Mouse (Mus musculus) midbrain, embryonic 14.5 days (tissue): ENCODE data around the gene Khdc1c. TPM values are rescaled to one million over a fixed set of nuclear protein-coding genes. Genes with fewer than 3 reads are reported as not detected.
"Not testable (repeated sequence)": the region's sequence is repeated elsewhere in the genome, so short reads cannot be mapped to it uniquely, and the experiment has no call there.

Source experiments
- ATAC-seq: fragments of 200-750 bp; cut with Nextera tagmentation; 2 replicates; pipeline ENCODE4 v1.8.0; 2017; ENCODE audit warnings: moderate number of reproducible peaks, moderate library complexity; ENCODE audit not compliant: low FRiP score, low TSS enrichment
- DNase-seq: peaks from one replicate; pipeline ENCODE4 v3.0.0-alpha.2; 2015
- H3K27ac ChIP-seq: fragments of 300-500 bp; sonication (generic); replicated peaks from 2 replicates; pipeline ENCODE4 v1.5.1; 2014; ENCODE audit warnings: mild to moderate bottlenecking, low read depth, low read length, moderate library complexity
- H3K27me3 ChIP-seq: fragments of 300-500 bp; sonication (generic); 2 replicates; pipeline ENCODE4 v1.6.1; 2014; ENCODE audit warnings: low read length, control low read depth, mixed read lengths; ENCODE audit not compliant: control insufficient read depth, insufficient read depth
- H3K36me3 ChIP-seq: fragments of 300-500 bp; sonication (generic); 2 replicates; pipeline ENCODE4 v1.6.1; 2014; ENCODE audit warnings: low read length, control low read depth; ENCODE audit not compliant: control insufficient read depth, insufficient read depth
- H3K4me1 ChIP-seq: fragments of 300-500 bp; sonication (generic); 2 replicates; pipeline ENCODE4 v1.6.1; 2014; ENCODE audit warnings: mild to moderate bottlenecking, antibody characterized with exemption, low read length, control low read depth; ENCODE audit not compliant: control insufficient read depth, insufficient read depth
- H3K4me2 ChIP-seq: fragments of 300-500 bp; sonication (generic); 2 replicates; pipeline ENCODE4 v1.6.1; 2014; ENCODE audit warnings: mild to moderate bottlenecking, low read length, moderate library complexity
- H3K4me3 ChIP-seq: fragments of 300-500 bp; sonication (generic); replicated peaks from 2 replicates; pipeline ENCODE4 v1.5.1; 2014; ENCODE audit warnings: low read depth, low read length
- H3K9ac ChIP-seq: fragments of 300-500 bp; sonication (generic); replicated peaks from 2 replicates; pipeline ENCODE4 v1.6.1; 2014; ENCODE audit warnings: mild to moderate bottlenecking, low read length, moderate library complexity
- H3K9me3 ChIP-seq: fragments of 300-500 bp; sonication (generic); 2 replicates; pipeline ENCODE4 v1.6.1; 2016; ENCODE audit warnings: low read length, control low read depth, mixed read lengths; ENCODE audit not compliant: control insufficient read depth
- WGBS: fragments of 180-500 bp; shearing (Covaris S2); extraction: QIAGEN DNeasy Blood & Tissue Kit; methylation state at CpG from one replicate; pipeline ENCODE4 v1.1.7; 2014; 5-methylcytosine and 5-hydroxymethylcytosine counted together
- polyA plus RNA-seq: library from polyadenylated mRNA; unstranded; fragments of >200 nt; fragmentation: Nextera tagmentation; extraction: Ambion mirVana; gene quantifications from 2 replicates; pipeline ENCODE4 v1.2.1, GENCODE M21; 2014

The Khdc1c gene
- polyA plus RNA-seq, result not detected in 2 replicates

GRCm38 (mm10) chr1:21368031-21368430 is at the start of gene Khdc1c:
Khdc1c (plus strand) TSS chr1:21368331.
- not testable (repeated sequence) for H3K36me3 ChIP-seq, DNase-seq, H3K9me3 ChIP-seq, H3K27ac ChIP-seq, H3K4me1 ChIP-seq, H3K4me2 ChIP-seq, ATAC-seq, H3K4me3 ChIP-seq, H3K9ac ChIP-seq, H3K27me3 ChIP-seq
- WGBS, result 74% methylated on average over 1 of the region's 1 CpGs

GRCm38 (mm10) chr1:21320271-21320670 is 47.9 kb upstream of the Khdc1c start:
- H3K27ac ChIP-seq, H3K9me3 ChIP-seq, DNase-seq, H3K27me3 ChIP-seq, ATAC-seq, H3K4me2 ChIP-seq, H3K9ac ChIP-seq, H3K4me1 ChIP-seq, H3K36me3 ChIP-seq, H3K4me3 ChIP-seq: not testable (repeated sequence)
- 88% methylated on average over 5 of the region's 5 CpGs for WGBS

DNA sequence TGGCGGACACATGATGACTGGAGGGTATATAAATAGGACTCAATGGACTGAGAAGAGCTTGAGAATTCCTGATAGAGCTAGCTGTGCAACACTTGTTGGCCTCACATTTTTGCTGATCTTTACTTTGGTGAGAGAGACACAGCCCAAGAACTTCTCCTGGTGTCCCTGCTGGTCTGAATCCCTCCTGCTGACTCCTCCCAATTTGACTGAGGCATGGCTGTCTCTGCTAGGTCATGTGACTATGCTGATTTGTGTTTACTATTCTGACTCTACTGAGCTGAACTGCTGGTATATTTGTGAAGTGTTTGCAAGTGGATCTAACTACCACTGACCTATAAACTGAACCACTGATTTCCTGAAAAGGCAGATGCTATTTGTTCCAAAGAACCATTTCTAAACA is 46.5 kb upstream of the Khdc1c start:
- Histone ChIP-seq H3K9ac (no peak overlapping the region), H3K9me3 (no peaks in the 10 kb centered on the region), H3K27me3 (no peaks in the 10 kb centered on the region), H3K4me1 (no peaks in the 10 kb centered on the region), H3K4me2 (no peak overlapping the region), H3K4me3 (no peak overlapping the region), H3K27ac (no peak overlapping the region), H3K36me3 (no peaks in the 10 kb centered on the region)
- WGBS, result 94% methylated on average over 1 of the region's 1 CpGs
- no peak for DNase-seq
- no peak for ATAC-seq

DNA sequence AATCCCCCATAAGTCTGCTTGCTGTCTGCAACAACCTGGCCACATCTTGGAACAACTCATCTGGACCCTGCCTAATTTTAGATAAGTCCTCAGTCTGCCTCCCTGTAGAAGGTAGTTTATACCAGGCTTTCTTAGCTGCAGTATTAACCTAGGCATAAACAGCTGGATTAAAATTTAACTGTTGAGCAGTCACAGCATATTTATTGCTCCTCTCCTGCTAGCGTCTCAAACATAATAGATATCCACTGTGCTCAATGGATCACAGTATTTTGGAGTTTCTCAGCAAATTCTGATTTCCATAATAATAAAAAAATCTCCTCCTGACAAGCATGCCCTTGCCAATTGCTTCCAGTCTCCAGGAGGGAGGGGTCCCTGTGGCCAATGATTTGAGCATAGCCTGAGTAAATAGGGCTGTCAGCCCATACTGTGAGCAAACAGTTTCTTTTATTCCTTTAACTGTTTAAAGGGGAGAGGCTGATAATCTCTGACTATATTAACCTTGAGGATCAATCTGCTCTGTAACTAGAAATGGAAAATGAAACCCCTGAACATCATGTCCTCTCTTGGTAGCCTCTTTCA is 44.0 kb upstream of the Khdc1c start:
- H3K36me3 ChIP-seq, result no peaks in the 10 kb centered on the region
- DNase-seq (peak; percentile 25), ATAC-seq (peak; percentile 65; the same call in 1 of the 2 replicates)
- no peak overlapping the region for H3K4me3 ChIP-seq
- H3K27ac ChIP-seq, result no peak overlapping the region
- no peaks in the 10 kb centered on the region for H3K27me3 ChIP-seq
- H3K4me1 ChIP-seq, result no peaks in the 10 kb centered on the region
- no peak overlapping the region for H3K9ac ChIP-seq
- H3K9me3 ChIP-seq, result no peaks in the 10 kb centered on the region
- H3K4me2 ChIP-seq, result no peak overlapping the region
- 5% methylated on average over 1 of the region's 1 CpGs for WGBS

- Histone ChIP-seq H3K4me2 (no peak overlapping the region), H3K9ac (no peak overlapping the region), H3K36me3 (no peaks in the 10 kb centered on the region), H3K27me3 (no peaks in the 10 kb centered on the region), H3K27ac (no peak overlapping the region), H3K9me3 (no peaks in the 10 kb centered on the region), H3K4me3 (no peak overlapping the region), H3K4me1 (no peaks in the 10 kb centered on the region)
- DNase-seq (no peak), ATAC-seq (no peak)
- WGBS, result 78% methylated on average over 1 of the region's 1 CpGs
These were observed 43.5 kb upstream of the Khdc1c start for GRCm38 (mm10) chr1:21324633-21325032.

DNA sequence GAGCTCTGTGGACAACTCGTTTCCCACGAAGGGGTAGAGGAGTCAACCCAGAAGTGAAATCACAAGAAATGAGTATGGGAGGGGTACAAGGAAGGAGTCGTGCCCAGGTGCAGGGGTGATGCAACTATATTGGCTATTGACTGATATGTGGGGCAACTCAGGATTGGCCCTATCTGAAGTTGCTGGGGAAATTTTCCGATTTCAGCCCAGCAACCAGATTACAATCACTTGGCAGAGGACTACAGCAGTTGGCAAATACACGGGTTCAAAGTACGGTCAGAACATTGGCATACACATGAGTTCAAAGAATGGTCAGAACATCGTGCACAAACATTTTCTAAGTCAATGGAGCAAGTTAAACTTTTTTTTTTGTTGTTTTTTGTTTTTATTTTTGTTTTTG is 41.4 kb upstream of the Khdc1c start:
- Histone ChIP-seq H3K4me2 (no peak overlapping the region), H3K27me3 (no peaks in the 10 kb centered on the region), H3K27ac (no peak overlapping the region), H3K36me3 (no peaks in the 10 kb centered on the region), H3K4me1 (no peaks in the 10 kb centered on the region), H3K9me3 (no peaks in the 10 kb centered on the region), H3K9ac (no peak overlapping the region), H3K4me3 (no peak overlapping the region)
- no peak for DNase-seq
- ATAC-seq, result no peak
- WGBS, result 94% methylated on average over 7 of the region's 7 CpGs

GRCm38 (mm10) chr1:21331161-21331560 is 37.0 kb upstream of the Khdc1c start:
- DNase-seq, H3K36me3 ChIP-seq: not testable (repeated sequence)

GRCm38 (mm10) chr1:21333222-21333973 is 34.7 kb upstream of the Khdc1c start:
- Histone ChIP-seq H3K4me2 (no peak overlapping the region), H3K27me3 (no peaks in the 10 kb centered on the region), H3K27ac (no peak overlapping the region), H3K36me3 (no peaks in the 10 kb centered on the region), H3K9me3 (no peaks in the 10 kb centered on the region), H3K4me3 (no peak overlapping the region), H3K4me1 (no peaks in the 10 kb centered on the region), H3K9ac (no peak overlapping the region)
- WGBS, result 89% methylated on average over 16 of the region's 16 CpGs
- no peak for DNase-seq
- ATAC-seq, result no peak

More at GRCm38 (mm10) chr1:21331161-21331560, 37.0 kb upstream of the Khdc1c start:
- not testable (repeated sequence) for H3K27ac ChIP-seq, H3K27me3 ChIP-seq, H3K4me1 ChIP-seq, H3K4me2 ChIP-seq, H3K9ac ChIP-seq, H3K4me3 ChIP-seq, H3K9me3 ChIP-seq, ATAC-seq

GRCm38 (mm10) chr1:21335836-21336235 is 32.3 kb upstream of the Khdc1c start:
- DNase-seq (no peak), ATAC-seq (no peak)
- Histone ChIP-seq H3K9ac (no peak overlapping the region), H3K9me3 (no peaks in the 10 kb centered on the region), H3K36me3 (no peaks in the 10 kb centered on the region), H3K4me3 (no peak overlapping the region), H3K27me3 (no peaks in the 10 kb centered on the region), H3K27ac (no peak overlapping the region), H3K4me2 (no peak overlapping the region), H3K4me1 (no peaks in the 10 kb centered on the region)
